Mouse (Mus musculus) C2C12 (cell line): ENCODE measurements around the gene Tm4sf4. TPM values are rescaled to one million over a fixed set of nuclear protein-coding genes. Genes with fewer than 3 reads are reported as not detected.

Experiments used
- H3K27me3 ChIP-seq: one replicate; pipeline ENCODE4 v1.6.1; 2011; ENCODE audit not compliant: control insufficient read depth, insufficient read depth, insufficient read length
- H3K36me3 ChIP-seq: one replicate; pipeline ENCODE4 v1.6.1; 2011; ENCODE audit not compliant: control insufficient read depth, insufficient read depth
- H3K4me3 ChIP-seq: one replicate; pipeline ENCODE4 v1.5.1; 2011; ENCODE audit warnings: mild to moderate bottlenecking, control low read depth; ENCODE audit not compliant: poor library complexity, insufficient read depth, severe bottlenecking
- H3K79me2 ChIP-seq: one replicate; pipeline ENCODE4 v1.6.1; 2011; ENCODE audit not compliant: control insufficient read depth, insufficient read depth
- H3K79me3 ChIP-seq: one replicate; pipeline ENCODE4 v1.6.1; 2011; ENCODE audit warnings: low read depth, control low read depth
- H3ac ChIP-seq: one replicate; pipeline ENCODE3; 2011; ENCODE audit warnings: low read depth; ENCODE audit not compliant: control insufficient read depth, insufficient read length
- CEBPB ChIP-seq: IDR thresholded peaks from one replicate; pipeline ENCODE4 v1.6.1; 2011; ENCODE audit warnings: low read depth, mild to moderate bottlenecking, control low read depth, moderate library complexity
- CTCF ChIP-seq: IDR thresholded peaks from one replicate; pipeline ENCODE4 v1.5.1; 2011; ENCODE audit not compliant: control insufficient read depth, insufficient read depth, insufficient read length
- FOSL1 ChIP-seq: IDR thresholded peaks from one replicate; pipeline ENCODE4 v1.8.0; 2011; ENCODE audit warnings: mild to moderate bottlenecking, low read length; ENCODE audit not compliant: poor library complexity, insufficient read depth, severe bottlenecking
- MAX ChIP-seq: IDR thresholded peaks from one replicate; pipeline ENCODE4 v1.6.1; 2011; ENCODE audit warnings: mild to moderate bottlenecking, control low read depth
- MYOD1 ChIP-seq: IDR thresholded peaks from one replicate; pipeline ENCODE4 v1.6.1; 2011; ENCODE audit warnings: low read depth; ENCODE audit not compliant: control insufficient read depth, insufficient read length
- MYOG ChIP-seq: IDR thresholded peaks from one replicate; pipeline ENCODE4 v1.6.1; 2011; ENCODE audit not compliant: control insufficient read depth, insufficient read length; ENCODE audit errors: extremely low read depth
- USF1 ChIP-seq: IDR thresholded peaks from one replicate; pipeline ENCODE4 v1.6.1; 2011; ENCODE audit warnings: low read depth, mild to moderate bottlenecking, control low read depth, moderate library complexity
- polyA plus RNA-seq: library from polyadenylated mRNA; unstranded; fragments of >200 nt; fragmentation: generic; extraction: Trizol; gene quantifications from one replicate; pipeline ENCODE4 v1.2.1, GENCODE M21; 2012; ENCODE audit warnings: missing spikeins

Tm4sf4 gene
- polyA plus RNA-seq, 1 experiment, result 0.33 TPM

- Histone ChIP-seq H3K27me3 (no peaks in the 10 kb centered on the region), H3K79me3 (no peaks in the 10 kb centered on the region), H3K79me2 (no peaks in the 10 kb centered on the region), H3K36me3 (no peaks in the 10 kb centered on the region), H3K4me3 (no peak overlapping the region), H3ac (no peak overlapping the region)
- TF ChIP-seq USF1, result no peak
- TF ChIP-seq FOSL1, result peak; percentile 52
- TF ChIP-seq MAX, result no peak
These were observed 4.5 kb upstream of the Tm4sf4 start for GRCm38 (mm10) chr3:57420660-57421059.

- no peaks in the 10 kb centered on the region for H3K79me3 ChIP-seq
- H3K27me3 ChIP-seq, result no peaks in the 10 kb centered on the region
- H3K79me2 ChIP-seq, result no peaks in the 10 kb centered on the region
- no peaks in the 10 kb centered on the region for H3K36me3 ChIP-seq
- no peak for TF ChIP-seq MAX
- no peak for TF ChIP-seq USF1
- no peak for TF ChIP-seq MYOD1
- no peak for TF ChIP-seq FOSL1
- TF ChIP-seq MYOG, result no peak
- no peak for TF ChIP-seq CTCF
- no peak for TF ChIP-seq CEBPB
- H3ac ChIP-seq, result no peak overlapping the region
- H3K4me3 ChIP-seq, result no peak overlapping the region
These were observed 1.2 kb downstream of the Tm4sf4 start for GRCm38 (mm10) chr3:57426351-57426750.

- Histone ChIP-seq H3K27me3 (no peaks in the 10 kb centered on the region), H3ac (no peak overlapping the region), H3K79me3 (no peaks in the 10 kb centered on the region), H3K4me3 (no peak overlapping the region), H3K36me3 (no peaks in the 10 kb centered on the region), H3K79me2 (no peaks in the 10 kb centered on the region)
- TF ChIP-seq CTCF (no peak), CEBPB (no peak), FOSL1 (no peak), MYOG (no peak), USF1 (no peak), MYOD1 (no peak), MAX (no peak)
These were observed 3.8 kb downstream of the Tm4sf4 start for GRCm38 (mm10) chr3:57428682-57429464.

- Histone ChIP-seq H3K4me3 (no peak overlapping the region), H3K27me3 (no peaks in the 10 kb centered on the region), H3K79me2 (no peaks in the 10 kb centered on the region), H3ac (no peak overlapping the region), H3K36me3 (no peaks in the 10 kb centered on the region), H3K79me3 (no peaks in the 10 kb centered on the region)
- TF ChIP-seq MYOG (no peak), CEBPB (no peak), CTCF (no peak), MAX (no peak)
These were observed 4.4 kb downstream of the Tm4sf4 start for GRCm38 (mm10) chr3:57429486-57429885.

- Histone ChIP-seq H3K36me3 (no peaks in the 10 kb centered on the region), H3ac (no peak overlapping the region), H3K79me2 (no peaks in the 10 kb centered on the region), H3K4me3 (no peak overlapping the region), H3K27me3 (no peaks in the 10 kb centered on the region), H3K79me3 (no peaks in the 10 kb centered on the region)
- TF ChIP-seq USF1 (peak; percentile 6), FOSL1 (no peak), MAX (no peak), CTCF (no peak)
These were observed 6.6 kb downstream of the Tm4sf4 start for GRCm38 (mm10) chr3:57431706-57432105.

GRCm38 (mm10) chr3:57435364-57435763 lies 10.2 kb downstream of the Tm4sf4 start:
- Histone ChIP-seq H3K79me2 (no peaks in the 10 kb centered on the region), H3K27me3 (no peaks in the 10 kb centered on the region), H3ac (no peak overlapping the region)

More at GRCm38 (mm10) chr3:57435364-57435763, 10.2 kb downstream of the Tm4sf4 start:
- no peak overlapping the region for H3K4me3 ChIP-seq
- H3K79me3 ChIP-seq, result no peaks in the 10 kb centered on the region
- TF ChIP-seq MAX (peak; percentile 60), CEBPB (no peak)
- H3K36me3 ChIP-seq, result no peaks in the 10 kb centered on the region
